Mouse (Mus musculus): ENCODE measurements around the gene Hck. TPM values are rescaled to one million over a fixed set of nuclear protein-coding genes. Genes with fewer than 3 reads are reported as not detected.

The Hck gene
- polyA plus RNA-seq, 1 experiment: 1.2 TPM

- no peaks in the 10 kb centered on the region for H3K4me1 ChIP-seq (ENCODE audit: control insufficient read depth, insufficient read depth, low read length)
- no peaks in the 10 kb centered on the region for H3K27me3 ChIP-seq (ENCODE audit: control insufficient read depth, insufficient read depth, low read length)
- H3K4me3 ChIP-seq (replicated peaks; ENCODE audit: insufficient read depth, low read depth, low read length): no peak overlapping the region
- TF ChIP-seq CTCF (IDR thresholded peaks at IDR 0.05; ENCODE audit: borderline replicate concordance, insufficient read depth, low read depth, low read length) (no peak), POLR2A (IDR thresholded peaks at IDR 0.05; ENCODE audit: borderline replicate concordance, insufficient read depth, low read length) (no peak)
- DNase-seq: no peak
- WGBS: 89% methylated on average over 4 of the region's 4 CpGs
- no peak overlapping the region for H3K27ac ChIP-seq (ENCODE audit: insufficient read depth, low read length)
Measured at GRCm38 (mm10) chr2:153083824-153084223, 24.4 kb upstream of the Hck start.

GRCm38 (mm10) chr2:153084261-153084976, 23.8 kb upstream of the Hck start:
- Histone ChIP-seq H3K27me3 (ENCODE audit: control insufficient read depth, insufficient read depth, low read length) (no peaks in the 10 kb centered on the region), H3K4me1 (ENCODE audit: control insufficient read depth, insufficient read depth, low read length) (no peaks in the 10 kb centered on the region), H3K4me3 (replicated peaks; ENCODE audit: insufficient read depth, low read depth, low read length) (no peak overlapping the region), H3K27ac (ENCODE audit: insufficient read depth, low read length) (no peak overlapping the region)
- WGBS: 57% methylated on average over 7 of the region's 7 CpGs
- no peak for DNase-seq
- TF ChIP-seq CTCF (IDR thresholded peaks at IDR 0.05; ENCODE audit: borderline replicate concordance, insufficient read depth, low read depth, low read length) (no peak), POLR2A (IDR thresholded peaks at IDR 0.05; ENCODE audit: borderline replicate concordance, insufficient read depth, low read length) (no peak)

DNA sequence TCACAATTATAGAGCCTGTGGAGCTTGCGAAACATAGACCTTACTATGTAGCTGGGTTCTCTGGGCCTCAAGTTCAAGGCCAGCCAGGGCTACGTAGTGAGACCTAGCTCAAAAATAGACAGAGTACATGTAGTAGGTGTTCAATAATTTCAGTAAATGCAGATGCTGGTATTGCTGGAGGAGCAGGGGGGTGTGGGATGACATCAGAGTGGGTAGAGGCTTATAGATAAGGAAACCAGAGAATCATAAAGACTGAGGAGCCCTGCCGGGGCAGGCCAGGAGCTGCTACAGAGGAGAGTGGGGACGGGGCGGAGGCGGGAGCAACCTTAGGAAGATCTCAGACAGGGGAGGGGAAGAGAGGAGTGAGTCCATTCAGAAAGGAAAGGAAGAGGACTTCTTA, 22.7 kb upstream of the Hck start:
- TF ChIP-seq CTCF (IDR thresholded peaks at IDR 0.05; ENCODE audit: borderline replicate concordance, insufficient read depth, low read depth, low read length) (no peak), POLR2A (IDR thresholded peaks at IDR 0.05; ENCODE audit: borderline replicate concordance, insufficient read depth, low read length) (no peak)
- H3K4me3 ChIP-seq (replicated peaks; ENCODE audit: insufficient read depth, low read depth, low read length): no peak overlapping the region
- no peaks in the 10 kb centered on the region for H3K4me1 ChIP-seq (ENCODE audit: control insufficient read depth, insufficient read depth, low read length)
- H3K27me3 ChIP-seq (ENCODE audit: control insufficient read depth, insufficient read depth, low read length): no peaks in the 10 kb centered on the region
- WGBS: 92% methylated on average over 6 of the region's 6 CpGs
- no peak overlapping the region for H3K27ac ChIP-seq (ENCODE audit: insufficient read depth, low read length)
- DNase-seq: no peak

DNA sequence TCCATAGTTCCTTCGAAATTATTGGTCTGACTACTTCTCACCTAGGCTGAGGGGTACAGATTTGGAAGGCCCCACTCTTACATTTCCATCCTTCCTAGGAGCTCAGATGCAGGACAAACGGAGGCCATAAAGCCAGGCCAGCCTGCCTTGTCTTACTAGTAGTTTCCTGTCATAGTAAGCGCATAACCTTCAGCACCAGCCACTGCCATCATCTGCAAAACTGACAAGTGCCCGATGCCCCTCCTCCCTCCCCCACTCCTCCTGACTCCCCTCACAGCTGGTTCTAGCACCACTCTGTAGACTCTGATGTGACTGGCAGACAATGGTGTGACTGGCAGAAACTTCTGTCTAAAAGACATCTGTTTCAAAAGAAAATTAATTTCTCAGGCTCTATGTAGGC, 22.1 kb upstream of the Hck start:
- H3K4me1 ChIP-seq (ENCODE audit: control insufficient read depth, insufficient read depth, low read length): no peaks in the 10 kb centered on the region
- H3K27ac ChIP-seq (ENCODE audit: insufficient read depth, low read length): no peak overlapping the region
- H3K27me3 ChIP-seq (ENCODE audit: control insufficient read depth, insufficient read depth, low read length): no peaks in the 10 kb centered on the region
- WGBS: 90% methylated on average over 4 of the region's 4 CpGs
- H3K4me3 ChIP-seq (replicated peaks; ENCODE audit: insufficient read depth, low read depth, low read length): no peak overlapping the region
- TF ChIP-seq CTCF (IDR thresholded peaks at IDR 0.05; ENCODE audit: borderline replicate concordance, insufficient read depth, low read depth, low read length) (no peak), POLR2A (IDR thresholded peaks at IDR 0.05; ENCODE audit: borderline replicate concordance, insufficient read depth, low read length) (no peak)
- DNase-seq: no peak

GRCm38 (mm10) chr2:153087091-153087490, 21.2 kb upstream of the Hck start:
- no peak for TF ChIP-seq POLR2A (IDR thresholded peaks at IDR 0.05; ENCODE audit: borderline replicate concordance, insufficient read depth, low read length)
- TF ChIP-seq CTCF (IDR thresholded peaks at IDR 0.05; ENCODE audit: borderline replicate concordance, insufficient read depth, low read depth, low read length): no peak
- no peak for DNase-seq
- no peaks in the 10 kb centered on the region for H3K27me3 ChIP-seq (ENCODE audit: control insufficient read depth, insufficient read depth, low read length)
- WGBS: 79% methylated on average over 10 of the region's 10 CpGs
- no peaks in the 10 kb centered on the region for H3K4me1 ChIP-seq (ENCODE audit: control insufficient read depth, insufficient read depth, low read length)
- H3K27ac ChIP-seq (ENCODE audit: insufficient read depth, low read length): no peak overlapping the region
- no peak overlapping the region for H3K4me3 ChIP-seq (replicated peaks; ENCODE audit: insufficient read depth, low read depth, low read length)

- 41% methylated on average over 2 of the region's 2 CpGs for WGBS
- TF ChIP-seq CTCF (IDR thresholded peaks at IDR 0.05; ENCODE audit: borderline replicate concordance, insufficient read depth, low read depth, low read length) (no peak), POLR2A (IDR thresholded peaks at IDR 0.05; ENCODE audit: borderline replicate concordance, insufficient read depth, low read length) (no peak)
- Histone ChIP-seq H3K4me3 (replicated peaks; ENCODE audit: insufficient read depth, low read depth, low read length) (no peak overlapping the region), H3K27me3 (ENCODE audit: control insufficient read depth, insufficient read depth, low read length) (no peaks in the 10 kb centered on the region), H3K27ac (ENCODE audit: insufficient read depth, low read length) (no peak overlapping the region), H3K4me1 (ENCODE audit: control insufficient read depth, insufficient read depth, low read length) (no peaks in the 10 kb centered on the region)
- no peak for DNase-seq
Measured at GRCm38 (mm10) chr2:153089316-153089715, 19.0 kb upstream of the Hck start.

- H3K27ac ChIP-seq (ENCODE audit: insufficient read depth, low read length): no peak overlapping the region
- no peak overlapping the region for H3K4me3 ChIP-seq (replicated peaks; ENCODE audit: insufficient read depth, low read depth, low read length)
- TF ChIP-seq CTCF (IDR thresholded peaks at IDR 0.05; ENCODE audit: borderline replicate concordance, insufficient read depth, low read depth, low read length): no peak
- TF ChIP-seq POLR2A (IDR thresholded peaks at IDR 0.05; ENCODE audit: borderline replicate concordance, insufficient read depth, low read length): no peak
- 48% methylated on average over 10 of the region's 10 CpGs for WGBS
- H3K27me3 ChIP-seq (ENCODE audit: control insufficient read depth, insufficient read depth, low read length): no peaks in the 10 kb centered on the region
- no peak for DNase-seq
- H3K4me1 ChIP-seq (ENCODE audit: control insufficient read depth, insufficient read depth, low read length): no peaks in the 10 kb centered on the region
Measured at GRCm38 (mm10) chr2:153090551-153091165, 17.6 kb upstream of the Hck start.
